Mouse (Mus musculus): Measurements from ENCODE around the gene Apba3. TPM values are rescaled to one million over a fixed set of nuclear protein-coding genes. Genes with fewer than 3 reads are reported as not detected.

Gene Apba3
- polyA plus RNA-seq, 1 experiment from 2014 or later: 88.7 TPM

- Histone ChIP-seq H3K36me3 (ENCODE audit: insufficient read depth, low read length) (peaks cover 42% of the 10 kb centered on the region), H3K27ac (ENCODE audit: low read length) (0 out of 2 replicates have a peak overlapping the region, but pooled peaks have one; percentile 60), H3K4me3 (ENCODE audit: low read length) (peak overlapping the region; percentile 90), H3K4me2 (replicated peaks; ENCODE audit: low read depth, low read length) (peak overlapping the region; percentile 78), H3K4me1 (ENCODE audit: insufficient read depth, low read length) (peaks cover 17% of the 10 kb centered on the region), H3K9ac (replicated peaks; ENCODE audit: low read length) (peak overlapping the region; percentile 92), H3K27me3 (ENCODE audit: insufficient read depth, low read length) (no peaks in the 10 kb centered on the region), H3K9me3 (ENCODE audit: low read length) (no peaks in the 10 kb centered on the region)
- ATAC-seq (ENCODE audit: low FRiP score, low TSS enrichment): no peak
- 79% methylated on average over 16 of the region's 16 CpGs for WGBS
Measured at GRCm38 (mm10) chr10:81268643-81269412, 2.1 kb downstream of the Apba3 start.

DNA sequence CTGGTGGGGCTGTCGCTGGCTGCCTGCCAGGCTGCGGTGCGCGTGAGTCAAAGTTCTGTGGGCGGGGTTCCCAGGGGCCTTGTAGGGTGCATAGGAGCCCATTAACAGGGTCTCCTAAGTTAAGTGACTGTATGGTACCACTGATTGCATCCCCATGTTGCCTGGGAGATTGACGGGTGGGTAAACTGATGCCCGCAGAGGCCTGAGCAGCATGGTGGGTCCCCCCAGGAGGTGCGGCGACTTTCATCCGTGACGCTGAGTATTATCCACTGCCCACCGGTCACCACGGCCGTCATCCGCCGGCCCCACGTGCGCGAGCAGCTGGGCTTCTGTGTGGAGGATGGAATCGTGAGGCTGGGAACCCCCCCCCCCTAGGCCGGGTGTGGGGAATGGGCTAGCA is 5.6 kb downstream of the Apba3 start:
- Histone ChIP-seq H3K4me2 (replicated peaks; ENCODE audit: low read depth, low read length) (no peak overlapping the region), H3K4me3 (ENCODE audit: low read length) (no peak overlapping the region), H3K9ac (replicated peaks; ENCODE audit: low read length) (no peak overlapping the region), H3K36me3 (ENCODE audit: insufficient read depth, low read length) (peaks cover 41% of the 10 kb centered on the region), H3K4me1 (ENCODE audit: insufficient read depth, low read length) (peaks cover 9% of the 10 kb centered on the region), H3K27me3 (ENCODE audit: insufficient read depth, low read length) (no peaks in the 10 kb centered on the region), H3K27ac (ENCODE audit: low read length) (no peak overlapping the region), H3K9me3 (ENCODE audit: low read length) (no peaks in the 10 kb centered on the region)
- 94% methylated on average over 21 of the region's 21 CpGs for WGBS
- no peak for ATAC-seq (ENCODE audit: low FRiP score, low TSS enrichment)

GRCm38 (mm10) chr10:81273842-81274241 is 7.1 kb downstream of the Apba3 start:
- Histone ChIP-seq H3K4me2 (replicated peaks; ENCODE audit: low read depth, low read length) (no peak overlapping the region), H3K9ac (replicated peaks; ENCODE audit: low read length) (no peak overlapping the region), H3K27ac (ENCODE audit: low read length) (no peak overlapping the region), H3K36me3 (ENCODE audit: insufficient read depth, low read length) (peaks cover 41% of the 10 kb centered on the region), H3K9me3 (ENCODE audit: low read length) (no peaks in the 10 kb centered on the region), H3K4me1 (ENCODE audit: insufficient read depth, low read length) (peaks cover 4% of the 10 kb centered on the region), H3K4me3 (ENCODE audit: low read length) (no peak overlapping the region), H3K27me3 (ENCODE audit: insufficient read depth, low read length) (no peaks in the 10 kb centered on the region)
- 93% methylated on average over 19 of the region's 19 CpGs for WGBS
- ATAC-seq (ENCODE audit: low FRiP score, low TSS enrichment): no peak

DNA sequence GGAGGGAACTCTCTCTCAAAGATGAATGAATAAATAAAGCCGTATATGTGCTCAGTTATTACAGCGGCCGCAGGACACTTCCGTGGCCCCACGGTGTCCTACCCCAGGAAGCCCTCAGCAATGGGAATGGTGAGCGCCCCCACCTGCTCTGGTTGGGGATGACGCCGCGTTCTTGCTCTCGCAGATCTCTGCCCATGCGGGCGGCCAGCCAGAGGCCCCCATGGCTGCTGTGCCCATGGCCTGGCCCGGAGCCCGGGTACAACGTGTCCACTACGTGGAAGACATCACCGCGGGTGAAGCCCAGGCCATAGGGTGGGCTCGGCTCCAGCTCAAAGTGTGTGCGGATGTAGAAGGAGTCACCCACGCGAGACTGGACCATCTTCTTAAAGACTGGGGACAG is 10.9 kb downstream of the Apba3 start:
- no peak overlapping the region for H3K9ac ChIP-seq (replicated peaks; ENCODE audit: low read length)
- no peak for ATAC-seq (ENCODE audit: low FRiP score, low TSS enrichment)
- H3K27me3 ChIP-seq (ENCODE audit: insufficient read depth, low read length): peaks cover 2% of the 10 kb centered on the region; the same call in 1 of the 2 replicates
- H3K9me3 ChIP-seq (ENCODE audit: low read length): no peaks in the 10 kb centered on the region
- WGBS: 81% methylated on average over 22 of the region's 22 CpGs
- no peak overlapping the region for H3K4me3 ChIP-seq (ENCODE audit: low read length)
- H3K27ac ChIP-seq (ENCODE audit: low read length): no peak overlapping the region
- H3K4me1 ChIP-seq (ENCODE audit: insufficient read depth, low read length): peaks cover 6% of the 10 kb centered on the region; the same call in 1 of the 2 replicates
- H3K36me3 ChIP-seq (ENCODE audit: insufficient read depth, low read length): peaks cover 23% of the 10 kb centered on the region
- H3K4me2 ChIP-seq (replicated peaks; ENCODE audit: low read depth, low read length): no peak overlapping the region

GRCm38 (mm10) chr10:81279496-81279895 is 12.7 kb downstream of the Apba3 start:
- 32% methylated on average over 10 of the region's 10 CpGs for WGBS
- Histone ChIP-seq H3K9ac (replicated peaks; ENCODE audit: low read length) (no peak overlapping the region), H3K4me2 (replicated peaks; ENCODE audit: low read depth, low read length) (0 out of 2 replicates have a peak overlapping the region, but pooled peaks have one; percentile 5), H3K9me3 (ENCODE audit: low read length) (no peaks in the 10 kb centered on the region), H3K27ac (ENCODE audit: low read length) (no peak overlapping the region), H3K4me1 (ENCODE audit: insufficient read depth, low read length) (peaks cover 13% of the 10 kb centered on the region; the same call in 1 of the 2 replicates), H3K36me3 (ENCODE audit: insufficient read depth, low read length) (0 out of 2 replicates have a peak, but pooled peaks cover 7% of the 10 kb centered on the region), H3K4me3 (ENCODE audit: low read length) (peak overlapping the region; percentile 6; the same call in 1 of the 2 replicates), H3K27me3 (ENCODE audit: insufficient read depth, low read length) (peaks cover 18% of the 10 kb centered on the region)
- no peak for ATAC-seq (ENCODE audit: low FRiP score, low TSS enrichment)

DNA sequence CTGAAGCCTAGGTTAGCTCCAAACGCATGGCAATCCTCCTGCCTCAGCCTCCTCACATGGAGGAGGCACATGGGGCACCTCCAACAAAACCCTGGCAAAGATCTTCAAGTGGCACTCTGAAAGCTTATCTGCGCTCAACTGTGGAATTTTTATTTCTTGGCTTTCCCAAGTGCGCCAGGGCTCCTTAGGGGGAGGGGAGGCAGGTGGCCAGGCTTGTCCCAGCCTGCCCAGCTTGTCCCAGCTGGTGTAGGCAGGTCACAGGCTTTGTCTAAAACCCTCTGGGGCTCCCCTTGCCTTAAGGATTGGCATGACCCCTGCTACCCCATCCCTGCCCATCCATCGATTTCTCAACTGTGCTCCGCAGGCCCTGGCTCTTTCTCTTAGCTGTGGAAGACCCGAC is 17.4 kb downstream of the Apba3 start:
- Histone ChIP-seq H3K36me3 (ENCODE audit: insufficient read depth, low read length) (no peaks in the 10 kb centered on the region), H3K9me3 (ENCODE audit: low read length) (no peaks in the 10 kb centered on the region), H3K9ac (replicated peaks; ENCODE audit: low read length) (no peak overlapping the region), H3K27me3 (ENCODE audit: insufficient read depth, low read length) (peaks cover 27% of the 10 kb centered on the region), H3K4me2 (replicated peaks; ENCODE audit: low read depth, low read length) (peak overlapping the region; percentile 81), H3K4me3 (ENCODE audit: low read length) (peak overlapping the region; percentile 61), H3K27ac (ENCODE audit: low read length) (peak overlapping the region; percentile 71), H3K4me1 (ENCODE audit: insufficient read depth, low read length) (peaks cover 37% of the 10 kb centered on the region)
- WGBS: 48% methylated on average over 6 of the region's 6 CpGs
- no peak; the same call in 1 of the 2 replicates for ATAC-seq (ENCODE audit: low FRiP score, low TSS enrichment)

DNA sequence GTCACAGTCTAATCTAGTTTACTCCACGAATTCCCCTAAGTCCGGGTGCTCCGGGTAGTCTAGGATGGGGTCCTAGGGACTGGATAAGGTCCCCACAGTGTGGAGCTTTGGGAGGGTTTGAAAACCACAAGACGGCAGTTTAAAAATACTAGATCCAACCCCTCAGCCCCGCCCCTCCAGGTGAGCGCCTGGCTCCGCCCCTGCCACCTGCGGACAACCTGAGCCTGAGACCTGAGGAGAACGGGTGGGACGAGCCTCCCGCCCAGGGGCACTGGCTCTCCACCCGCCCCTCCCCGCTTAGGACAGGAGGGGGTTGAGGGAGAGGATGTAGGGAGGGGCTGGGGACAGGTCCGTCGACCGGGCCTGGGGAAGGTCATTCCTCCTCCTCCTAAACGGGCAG is 18.0 kb downstream of the Apba3 start:
- Histone ChIP-seq H3K4me1 (ENCODE audit: insufficient read depth, low read length) (peaks cover 32% of the 10 kb centered on the region), H3K27ac (ENCODE audit: low read length) (peak overlapping the region; percentile 71), H3K4me2 (replicated peaks; ENCODE audit: low read depth, low read length) (peak overlapping the region; percentile 81), H3K4me3 (ENCODE audit: low read length) (peak overlapping the region; percentile 61), H3K36me3 (ENCODE audit: insufficient read depth, low read length) (no peaks in the 10 kb centered on the region), H3K27me3 (ENCODE audit: insufficient read depth, low read length) (peaks cover 28% of the 10 kb centered on the region), H3K9ac (replicated peaks; ENCODE audit: low read length) (peak overlapping the region; percentile 74), H3K9me3 (ENCODE audit: low read length) (no peaks in the 10 kb centered on the region)
- 7% methylated on average over 17 of the region's 17 CpGs for WGBS
- ATAC-seq (ENCODE audit: low FRiP score, low TSS enrichment): peak; percentile 33; the same call in 1 of the 2 replicates

GRCm38 (mm10) chr10:81285694-81286450 is 19.1 kb downstream of the Apba3 start:
- Histone ChIP-seq H3K27ac (ENCODE audit: low read length) (peak overlapping the region; percentile 40; the same call in 1 of the 2 replicates), H3K4me1 (ENCODE audit: insufficient read depth, low read length) (peaks cover 34% of the 10 kb centered on the region), H3K36me3 (ENCODE audit: insufficient read depth, low read length) (no peaks in the 10 kb centered on the region), H3K4me2 (replicated peaks; ENCODE audit: low read depth, low read length) (peak overlapping the region; percentile 81), H3K9ac (replicated peaks; ENCODE audit: low read length) (peak overlapping the region; percentile 74), H3K9me3 (ENCODE audit: low read length) (no peaks in the 10 kb centered on the region), H3K27me3 (ENCODE audit: insufficient read depth, low read length) (peaks cover 37% of the 10 kb centered on the region), H3K4me3 (ENCODE audit: low read length) (peak overlapping the region; percentile 61)
- peak; percentile 64 for ATAC-seq (ENCODE audit: low FRiP score, low TSS enrichment)
- WGBS: 3% methylated on average over 54 of the region's 54 CpGs

GRCm38 (mm10) chr10:81286586-81286985 is 19.8 kb downstream of the Apba3 start:
- H3K9me3 ChIP-seq (ENCODE audit: low read length): no peaks in the 10 kb centered on the region
- 34% methylated on average over 6 of the region's 6 CpGs for WGBS
- no peaks in the 10 kb centered on the region for H3K36me3 ChIP-seq (ENCODE audit: insufficient read depth, low read length)
- peak overlapping the region; percentile 8; the same call in 1 of the 2 replicates for H3K27ac ChIP-seq (ENCODE audit: low read length)
- peaks cover 34% of the 10 kb centered on the region for H3K4me1 ChIP-seq (ENCODE audit: insufficient read depth, low read length)
- no peak overlapping the region; the same call in 1 of the 2 replicates for H3K9ac ChIP-seq (replicated peaks; ENCODE audit: low read length)
- peaks cover 44% of the 10 kb centered on the region for H3K27me3 ChIP-seq (ENCODE audit: insufficient read depth, low read length)
- no peak for ATAC-seq (ENCODE audit: low FRiP score, low TSS enrichment)
- H3K4me2 ChIP-seq (replicated peaks; ENCODE audit: low read depth, low read length): peak overlapping the region; percentile 81
- no peak overlapping the region for H3K4me3 ChIP-seq (ENCODE audit: low read length)

Data from kidney, embryonic 16.5 days (tissue).